Mouse (Mus musculus) R1 (cell line): Measurements from ENCODE around the gene Polr2f.
A peak's percentile ranks its signal among the peaks of the same experiment; 100 is the strongest.

Source experiments
- DNase-seq: peaks from one replicate; pipeline ENCODE4 v3.0.0-alpha.2; 2018; ENCODE audit warnings: low read depth, low spot score

The Polr2f gene

DNA sequence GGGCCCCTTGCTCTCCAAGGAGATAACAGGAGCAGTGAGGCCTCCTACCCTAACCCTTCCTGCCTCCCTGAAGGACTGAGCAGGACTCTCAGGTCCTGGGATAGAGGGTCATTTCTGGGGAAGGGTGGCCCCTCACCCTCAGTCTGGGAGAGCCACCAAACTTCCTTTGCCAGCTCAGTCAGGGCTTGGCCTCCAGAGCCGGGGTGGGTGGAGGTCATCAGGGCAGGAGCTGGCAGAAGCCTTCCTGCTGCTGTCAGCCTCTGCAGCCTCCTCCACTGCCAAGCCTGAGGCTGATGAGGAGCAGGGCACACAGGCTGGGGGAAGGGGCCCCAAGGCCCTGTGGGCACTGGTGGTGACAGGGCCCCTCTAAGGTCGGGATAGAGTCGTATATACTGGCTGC lies 14.8 kb downstream of the Polr2f start:
- no peak for DNase-seq

DNA sequence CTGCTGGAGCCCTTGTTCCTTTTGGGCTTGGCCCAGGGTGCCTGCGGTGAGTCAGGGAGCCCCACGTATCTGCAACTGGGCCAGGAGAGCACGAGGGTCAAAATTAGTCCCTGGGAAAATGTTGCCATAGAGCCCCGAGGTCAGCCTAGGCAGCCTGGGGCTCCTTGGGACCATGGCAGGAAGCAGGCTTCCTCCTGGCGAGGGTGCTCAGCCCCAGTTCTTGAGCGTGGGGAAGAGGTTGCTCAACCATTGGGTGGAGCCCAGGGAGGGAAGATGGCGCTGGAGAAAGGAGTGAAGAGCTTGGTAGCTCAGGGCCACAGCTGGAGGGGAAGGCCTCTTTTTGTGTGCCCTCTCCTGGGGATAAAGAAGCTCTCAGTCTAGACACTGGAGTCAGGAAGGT lies 21.5 kb downstream of the Polr2f start:
- no peak for DNase-seq

DNA sequence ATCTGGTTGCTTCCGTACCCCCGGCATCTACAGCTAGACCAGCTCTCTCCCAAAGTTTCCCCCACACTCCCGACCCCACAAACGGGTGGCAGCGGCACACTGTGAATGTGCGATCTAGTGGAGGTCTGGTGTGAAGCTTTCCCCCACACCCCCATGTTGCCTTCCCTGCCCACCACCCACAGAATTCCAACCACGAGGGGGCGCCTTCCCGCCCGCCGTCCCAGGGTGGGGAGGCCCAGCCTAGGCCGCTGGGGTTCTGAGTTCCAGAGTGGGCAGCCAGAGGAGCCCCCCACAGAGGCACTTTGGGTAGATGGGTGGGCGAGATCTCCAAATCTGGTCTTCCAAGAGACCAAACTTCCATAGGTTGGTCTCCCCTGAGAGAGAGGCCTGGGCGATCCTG lies 22.0 kb downstream of the Polr2f start:
- peak; percentile 61 for DNase-seq

DNA sequence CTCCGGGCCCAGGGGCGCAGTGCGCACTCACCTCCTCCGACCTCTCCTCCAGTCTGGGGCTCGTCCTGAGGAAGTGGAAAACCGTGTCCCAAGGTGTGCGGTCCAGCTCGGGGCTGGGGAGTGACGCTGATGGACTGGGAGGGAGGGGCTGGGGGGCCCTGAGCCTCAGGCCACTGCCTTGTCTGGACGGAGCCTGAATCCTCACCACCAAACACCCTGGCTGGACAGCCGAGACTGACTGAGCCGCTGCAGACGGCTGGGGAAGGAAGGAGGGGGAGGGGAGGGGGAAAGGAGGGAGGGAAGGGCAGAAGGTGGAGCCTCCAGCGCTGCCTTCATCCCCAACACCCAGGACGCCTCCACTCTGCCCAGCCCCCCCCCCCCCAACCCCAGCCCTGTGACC lies 23.4 kb downstream of the Polr2f start:
- peak; percentile 29 for DNase-seq

DNA sequence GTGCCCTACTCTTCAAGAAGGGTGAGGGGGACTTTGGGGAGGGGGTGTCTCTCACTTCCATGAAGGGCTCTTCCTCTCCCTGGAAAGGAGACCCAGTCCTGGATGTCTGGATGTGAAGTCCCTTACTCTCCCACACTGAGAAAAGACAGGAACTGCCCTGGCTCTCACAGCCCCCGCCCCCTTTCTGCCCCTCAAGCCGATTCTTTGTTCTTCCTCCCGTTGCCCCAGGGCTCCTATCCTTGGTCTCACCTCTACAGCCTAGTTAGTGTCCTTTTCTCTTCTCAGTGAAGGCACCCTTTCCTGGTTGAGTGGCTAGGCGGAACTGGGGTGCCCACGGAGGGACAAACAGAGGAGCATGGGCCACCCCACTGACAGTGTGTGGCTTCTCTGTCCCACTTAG lies 24.3 kb downstream of the Polr2f start, which contains the start of gene Sox10:
TSS of gene Sox10 (minus strand) at position 101 of the 400 bp plus-strand sequence.
- DNase-seq = no peak

DNA sequence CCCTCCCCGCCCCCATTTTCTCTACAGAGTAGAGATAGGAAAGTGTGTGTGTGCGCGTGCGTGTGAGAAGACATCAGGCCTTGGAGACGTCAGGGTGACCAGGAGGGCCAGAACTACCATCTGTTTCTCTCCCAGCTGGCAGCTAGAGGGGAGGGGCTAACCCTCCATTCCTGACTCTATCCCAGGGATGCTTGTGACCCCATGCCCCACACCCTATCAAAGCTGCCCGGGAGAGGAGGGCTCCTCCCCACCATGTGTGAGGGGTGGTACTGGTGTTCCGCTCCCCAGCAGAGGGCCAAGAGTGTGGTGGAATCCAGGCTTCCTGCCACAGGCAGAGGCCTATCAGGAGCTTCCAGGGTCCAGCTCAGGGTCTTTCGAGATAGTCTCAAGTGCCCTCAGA lies 25.9 kb downstream of the Polr2f start:
- DNase-seq = no peak

DNA sequence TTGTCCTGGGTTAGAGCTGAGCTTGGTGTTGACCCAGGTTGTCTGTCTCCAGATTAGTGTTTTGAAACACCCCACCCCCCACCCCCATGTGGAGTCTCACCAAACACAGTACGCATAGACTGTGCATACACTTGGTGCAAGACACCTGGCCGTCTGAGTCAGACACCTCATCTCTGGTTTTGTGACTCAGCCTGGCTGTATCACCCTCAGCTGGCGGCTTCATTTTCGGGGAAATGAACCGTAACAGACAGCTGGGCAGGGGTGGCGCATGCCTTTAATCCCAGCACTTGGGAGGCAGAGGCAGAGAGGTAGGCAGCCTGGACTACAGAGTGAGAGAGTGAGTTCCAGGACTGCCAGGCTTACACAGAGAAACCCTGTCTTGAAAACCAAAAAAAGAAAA lies 36.1 kb downstream of the Polr2f start:
- DNase-seq = no peak

DNA sequence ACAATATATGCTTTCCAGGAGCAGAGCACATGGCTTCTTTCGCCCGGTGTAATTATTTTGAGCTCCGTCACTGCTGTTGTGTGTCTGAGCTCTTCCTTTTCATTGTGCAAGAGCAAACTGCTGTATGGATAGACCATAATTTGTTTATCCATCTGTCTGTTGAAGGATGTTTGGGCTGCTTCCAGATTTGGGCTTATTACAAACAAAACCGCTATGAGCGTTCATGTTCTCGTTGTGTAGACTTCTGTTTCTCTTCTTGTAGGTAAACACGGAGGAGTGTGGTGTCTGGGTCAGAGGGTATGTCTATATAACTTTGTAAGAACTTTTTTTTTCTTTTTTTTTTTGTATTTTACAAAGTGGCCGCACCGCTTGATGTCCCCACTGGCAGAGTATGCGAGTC lies 44.4 kb downstream of the Polr2f start:
- DNase-seq = no peak

DNA sequence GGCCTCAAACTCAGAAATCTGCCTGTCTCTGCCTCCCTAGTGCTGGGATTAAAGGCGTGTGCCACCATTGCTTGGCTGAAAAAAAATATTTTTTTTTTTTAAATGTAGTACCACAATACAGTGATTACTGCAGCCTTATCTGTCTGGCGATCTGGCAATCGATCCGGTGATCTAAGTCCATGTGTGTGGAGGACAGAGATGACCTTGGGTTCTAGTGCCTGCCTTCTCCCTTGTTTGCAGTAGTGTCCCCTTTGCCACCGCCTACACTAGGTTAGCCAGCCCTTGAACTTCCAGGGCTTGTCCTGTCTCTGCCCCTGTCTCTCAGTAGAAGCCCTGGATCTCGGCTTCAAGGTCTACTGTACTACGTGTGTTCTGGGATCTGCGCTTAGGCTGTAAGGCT lies 47.0 kb downstream of the Polr2f start:
- DNase-seq = no peak

DNA sequence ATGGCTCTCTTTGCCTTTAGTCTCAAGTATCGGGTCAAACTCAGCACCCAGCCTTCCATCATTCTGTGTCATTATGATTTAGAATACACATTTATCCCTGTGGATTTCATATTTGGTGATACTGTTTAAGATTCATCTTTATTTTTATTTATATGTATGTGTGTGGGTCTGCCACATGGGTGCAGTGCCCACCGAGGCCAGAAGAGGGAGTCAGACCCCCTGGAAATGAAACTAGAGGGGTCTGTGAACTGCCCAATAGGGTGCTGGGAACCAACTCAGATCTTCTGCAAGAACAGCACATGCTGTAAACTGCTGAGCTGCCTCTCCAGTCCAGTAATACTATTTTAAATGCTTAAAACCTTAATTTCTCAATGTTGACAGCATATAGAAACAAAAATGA lies 50.6 kb downstream of the Polr2f start:
- peak; percentile 61 for DNase-seq

DNA sequence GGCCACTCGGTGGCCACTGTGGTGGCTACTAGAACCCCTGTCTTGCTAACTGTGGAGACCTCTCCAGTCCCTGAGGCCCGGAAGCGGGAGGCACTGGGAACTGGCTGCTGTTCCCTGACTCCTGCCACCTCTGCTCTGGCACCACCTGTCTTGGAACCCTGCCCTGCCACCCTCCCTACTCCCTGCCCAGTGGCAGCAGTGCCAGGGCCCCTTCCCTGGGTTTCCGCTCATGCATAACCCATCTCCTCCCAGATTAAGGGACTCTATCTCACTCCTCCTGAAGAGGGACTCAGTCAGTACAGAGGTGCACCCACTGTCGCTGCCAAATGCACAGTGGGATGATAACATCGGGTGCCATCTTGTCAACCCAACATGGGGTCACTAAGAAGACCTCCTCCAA lies 51.6 kb downstream of the Polr2f start:
- no peak for DNase-seq

DNA sequence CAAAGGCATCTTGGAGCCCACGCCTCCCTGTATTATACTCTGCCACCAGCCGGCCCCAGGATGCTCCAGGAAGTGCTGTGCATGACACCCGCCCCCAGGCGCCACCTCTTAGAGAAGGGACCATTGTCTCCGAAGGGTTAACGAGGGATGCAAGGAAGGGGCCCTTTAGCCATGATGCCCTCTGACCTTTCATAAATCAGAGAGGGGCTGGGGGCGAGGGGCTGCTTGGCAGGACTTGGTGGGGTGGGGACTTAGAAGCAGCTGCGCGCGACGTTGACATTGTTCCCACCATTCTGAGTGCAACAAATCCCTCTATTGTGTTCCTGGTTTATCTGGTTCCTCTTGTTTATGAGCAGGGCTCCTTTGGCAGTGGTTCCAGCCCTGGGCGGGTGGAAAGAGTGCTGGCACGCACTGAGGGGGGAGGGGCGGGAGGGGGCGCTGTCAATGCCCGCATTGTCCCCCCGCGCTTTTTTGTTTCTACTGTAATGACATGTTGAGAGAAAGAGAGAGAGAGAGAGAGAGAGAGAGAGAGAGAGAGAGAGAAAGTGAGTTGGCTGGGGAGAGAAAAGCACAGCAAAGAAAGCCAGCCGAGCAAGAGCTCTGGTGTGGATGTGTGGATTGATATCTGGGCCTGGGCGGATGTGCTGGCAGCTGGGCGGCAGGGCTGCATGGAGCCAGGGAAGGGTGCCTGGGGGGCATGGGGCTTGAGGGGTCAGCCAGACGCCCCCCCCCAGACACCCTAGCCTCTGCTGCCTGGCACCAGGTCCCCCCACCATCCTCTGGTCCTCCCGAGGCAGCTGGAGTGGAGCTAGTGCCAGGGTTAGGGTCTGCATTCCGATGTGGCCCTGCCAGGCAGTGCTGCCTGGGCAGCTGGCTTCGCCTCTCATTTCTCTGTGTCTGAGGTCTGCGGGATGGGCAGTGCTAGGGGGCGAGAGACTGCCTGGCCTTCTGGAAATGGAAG lies 52.4 kb downstream of the Polr2f start:
- DNase-seq = peak; percentile 46

DNA sequence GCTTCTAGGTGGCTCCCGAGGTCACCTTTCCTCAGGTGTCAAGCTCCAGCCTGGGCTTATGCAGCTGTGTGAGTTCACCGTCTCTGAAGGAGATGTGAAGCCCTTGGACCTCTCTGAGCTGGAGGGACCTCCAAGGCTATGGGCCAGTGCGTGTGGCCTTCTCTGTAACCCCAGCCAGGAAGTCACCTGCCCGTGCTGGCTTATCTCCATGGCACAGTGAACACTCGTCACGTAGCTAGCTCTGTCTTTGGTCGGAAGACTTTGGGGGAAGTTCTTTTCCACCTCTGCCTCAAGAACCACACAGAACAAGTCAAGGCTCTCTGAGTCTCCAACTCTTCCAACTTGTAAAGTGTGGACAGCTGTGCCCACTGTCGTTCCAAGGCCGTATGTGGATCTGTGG lies 53.2 kb downstream of the Polr2f start:
- DNase-seq = no peak

DNA sequence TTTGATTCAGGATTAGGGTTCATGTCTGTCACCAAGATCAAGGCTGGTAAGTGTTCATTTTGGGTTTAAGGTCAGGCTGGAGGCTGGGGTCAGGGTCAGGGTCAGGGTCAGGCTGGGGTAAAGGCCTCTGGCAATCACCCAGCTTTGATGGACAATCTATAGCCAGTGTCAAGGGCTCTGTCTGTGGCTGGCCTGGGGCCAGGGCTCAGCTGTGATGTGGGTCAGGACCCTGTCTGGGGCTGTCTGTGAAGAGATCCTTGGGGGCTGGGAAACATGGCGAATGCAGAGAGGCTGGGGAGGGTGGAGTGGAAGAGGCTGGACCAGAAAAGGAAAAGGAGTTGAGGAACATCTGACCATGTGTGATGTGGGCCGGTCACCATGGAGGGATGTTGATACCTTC lies 54.1 kb downstream of the Polr2f start:
- no peak for DNase-seq

DNA sequence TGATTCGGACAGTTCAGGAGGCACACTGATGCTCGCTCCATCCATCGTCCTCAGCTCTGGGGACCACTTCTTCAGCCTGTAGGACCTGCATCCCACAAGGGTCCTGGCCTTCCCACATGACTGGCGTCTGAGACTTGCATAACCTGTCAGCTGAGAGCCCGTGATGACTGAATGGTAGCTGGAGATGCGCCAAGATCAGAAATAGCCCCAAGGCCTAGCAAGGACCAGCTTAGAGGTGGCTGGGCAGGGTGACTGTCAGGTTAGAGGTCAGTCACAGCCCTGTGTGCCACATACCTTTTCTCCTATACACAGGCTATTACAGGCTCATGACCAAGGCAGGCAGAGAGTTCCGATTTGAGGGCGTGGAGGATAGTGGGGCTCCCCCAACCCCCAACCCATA lies 54.7 kb downstream of the Polr2f start:
- DNase-seq = no peak

DNA sequence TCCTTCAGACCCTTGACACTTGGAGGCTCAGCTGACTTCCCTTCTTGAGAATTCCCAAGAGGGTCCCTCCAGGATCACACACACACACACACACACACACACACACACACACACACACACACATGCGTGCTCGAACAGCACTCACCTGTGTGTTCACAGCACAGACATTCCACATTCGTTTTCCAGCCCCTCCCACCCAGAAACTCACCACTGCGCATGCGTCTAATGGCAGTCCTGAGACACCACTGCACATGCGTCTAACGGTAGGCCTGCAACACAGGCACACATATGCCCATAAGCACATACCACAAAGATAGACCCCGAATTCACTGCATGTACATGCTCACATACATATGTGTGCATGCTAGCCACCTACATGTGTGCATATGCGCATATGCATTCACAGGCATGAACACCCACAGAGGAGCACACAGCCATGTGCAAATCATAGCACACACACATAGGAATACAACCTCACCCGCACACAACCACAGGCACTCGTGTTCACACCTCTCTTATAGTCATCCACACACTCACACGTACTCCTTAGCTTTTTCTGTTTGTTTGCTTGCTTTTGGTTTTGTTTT lies 58.7 kb downstream of the Polr2f start:
- DNase-seq = no peak
